Mouse (Mus musculus): ENCODE results near the gene D430042O09Rik.
"Not testable (repeated sequence)": the region's sequence is repeated elsewhere in the genome, so short reads cannot be mapped to it uniquely, and the experiment has no call there.

D430042O09Rik gene

GRCm38 (mm10) chr7:125707593-125708022 is at the start of gene D430042O09Rik, which contains the start of gene Gtf3c1:
Gene D430042O09Rik, plus strand, starts transcription at chr7:125707888.
Gene Gtf3c1, minus strand, starts transcription at chr7:125707780.
- DNase-seq (ENCODE audit: low read depth, low spot score) = peak; percentile 96

- no peak for DNase-seq (ENCODE audit: low read depth, low spot score)
Observed at GRCm38 (mm10) chr7:125663654-125664053, 44.0 kb upstream of the D430042O09Rik start.

- DNase-seq (ENCODE audit: low read depth, low spot score) = no peak
Observed at GRCm38 (mm10) chr7:125670865-125671264, 36.8 kb upstream of the D430042O09Rik start.

DNA sequence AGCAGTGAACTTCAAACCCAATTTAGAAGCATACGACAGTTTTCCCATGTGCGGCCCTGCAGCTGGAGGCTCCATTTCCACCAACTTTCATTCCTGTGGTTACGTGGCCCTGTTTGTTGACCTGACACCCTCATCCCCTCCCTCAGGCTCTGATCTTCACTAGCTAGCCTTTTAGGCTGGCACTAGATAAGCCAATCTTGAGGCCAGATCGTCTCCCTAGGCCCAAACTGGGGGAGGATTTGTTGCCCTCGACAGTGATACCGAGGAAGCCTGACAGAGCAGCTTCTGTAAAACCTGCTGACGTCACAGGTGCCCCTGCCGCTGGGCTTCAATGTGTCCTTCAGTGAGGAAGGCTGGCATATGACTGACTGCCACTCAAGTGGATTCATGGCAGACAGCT is 36.3 kb upstream of the D430042O09Rik start:
- DNase-seq (ENCODE audit: low read depth, low spot score) = no peak

GRCm38 (mm10) chr7:125674916-125675315 is 32.8 kb upstream of the D430042O09Rik start:
- peak; percentile 39 for DNase-seq (ENCODE audit: low read depth, low spot score)

- no peak for DNase-seq (ENCODE audit: low read depth, low spot score)
Observed at GRCm38 (mm10) chr7:125678756-125679155, 28.9 kb upstream of the D430042O09Rik start.

- DNase-seq (ENCODE audit: low read depth, low spot score) = no peak
Observed at GRCm38 (mm10) chr7:125679936-125680335, 27.8 kb upstream of the D430042O09Rik start.

GRCm38 (mm10) chr7:125690516-125690915 is 17.2 kb upstream of the D430042O09Rik start:
- no peak for DNase-seq (ENCODE audit: low read depth, low spot score)

- no peak for DNase-seq (ENCODE audit: low read depth, low spot score)
Observed at GRCm38 (mm10) chr7:125694056-125694455, 13.6 kb upstream of the D430042O09Rik start.

DNA sequence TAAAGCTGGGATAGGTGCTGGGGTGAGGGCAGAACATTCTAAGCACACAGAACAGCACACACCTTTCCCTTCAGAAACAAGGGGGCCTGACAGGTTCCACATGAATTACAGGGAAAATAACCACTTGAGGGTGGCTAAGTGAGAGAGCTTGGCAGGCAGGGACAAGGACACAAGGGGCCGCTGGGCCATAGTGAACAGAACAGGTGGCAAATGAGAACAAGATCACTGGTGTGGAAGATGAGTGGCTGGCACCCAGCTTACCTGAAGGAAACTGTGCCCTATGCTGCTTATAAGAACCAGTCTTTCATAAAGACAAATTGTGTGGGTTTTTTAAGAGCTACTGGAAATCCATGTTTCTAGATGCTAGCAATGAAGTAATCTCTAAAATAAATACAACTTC is 4.9 kb upstream of the D430042O09Rik start:
- no peak for DNase-seq (ENCODE audit: low read depth, low spot score)

DNA sequence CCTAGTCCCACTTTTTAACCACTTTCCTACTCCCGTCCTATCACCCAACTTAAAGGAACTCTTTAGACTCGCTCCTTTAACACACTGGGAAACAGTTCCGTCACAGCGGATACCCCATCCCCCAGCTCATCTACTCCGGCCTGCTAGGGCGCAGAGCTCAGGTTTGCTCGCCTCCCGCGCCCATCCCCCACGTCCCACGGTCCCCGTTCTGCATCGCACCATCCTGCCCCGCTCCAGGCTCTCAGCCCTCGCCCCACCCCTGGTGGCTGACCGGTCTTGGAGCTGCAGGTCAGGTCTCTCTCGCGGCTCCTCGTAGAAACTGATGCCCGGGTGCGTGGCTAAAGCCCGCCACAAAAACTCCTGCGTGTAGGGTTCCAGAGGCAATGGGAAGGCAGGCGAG is 502 bp upstream of the D430042O09Rik start:
- DNase-seq (ENCODE audit: low read depth, low spot score) = no peak

GRCm38 (mm10) chr7:125708100-125708499 is 412 bp downstream of the D430042O09Rik start:
- DNase-seq (ENCODE audit: low read depth, low spot score) = no peak

DNA sequence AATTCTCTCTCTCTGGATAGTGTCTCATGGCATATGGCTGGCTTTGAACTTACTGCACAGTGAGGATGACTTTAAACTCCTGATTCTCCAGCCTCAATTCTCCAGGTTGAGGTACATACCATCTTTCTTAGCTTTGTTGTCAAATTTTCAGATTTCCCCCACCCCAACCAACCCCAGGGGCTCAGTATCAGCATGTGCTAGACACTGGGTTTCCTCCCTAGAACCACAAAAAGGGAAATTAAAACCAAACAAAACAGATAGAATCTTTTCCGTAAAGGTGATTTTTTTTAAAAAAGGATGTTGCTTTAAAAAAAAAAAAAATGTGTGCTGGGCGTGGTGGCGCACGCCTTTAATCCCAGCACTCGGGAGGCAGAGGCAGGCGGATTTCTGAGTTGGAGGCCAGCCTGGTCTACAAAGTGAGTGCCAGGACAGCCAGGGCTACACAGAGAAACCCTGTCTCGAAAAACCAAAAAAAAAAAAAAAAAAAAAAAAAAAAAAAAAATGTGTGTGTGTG is 5.9 kb downstream of the D430042O09Rik start:
- not testable (repeated sequence) for DNase-seq (ENCODE audit: low read depth, low spot score)

- DNase-seq (ENCODE audit: low read depth, low spot score) = no peak
Observed at GRCm38 (mm10) chr7:125714803-125715202, 7.1 kb downstream of the D430042O09Rik start.

DNA sequence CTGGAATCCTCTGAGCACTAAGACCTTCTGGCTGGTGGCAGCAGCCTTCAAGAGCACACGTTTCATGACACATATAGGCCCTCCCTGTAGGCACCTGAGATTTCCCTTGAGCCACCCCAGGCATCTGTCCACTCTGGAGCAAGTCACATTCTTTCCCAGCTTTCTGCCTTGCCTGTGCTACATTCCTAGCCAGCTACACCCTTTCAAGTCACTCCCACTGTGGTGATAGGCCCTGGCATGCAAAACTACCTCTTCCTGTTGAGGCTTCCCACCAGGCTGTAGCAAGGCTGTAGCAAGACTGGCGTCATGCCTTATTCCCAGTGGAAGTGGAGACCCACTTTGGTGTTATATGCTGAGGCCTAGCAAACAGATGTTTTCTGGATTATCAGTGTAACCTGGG is 9.0 kb downstream of the D430042O09Rik start:
- DNase-seq (ENCODE audit: low read depth, low spot score) = no peak

DNA sequence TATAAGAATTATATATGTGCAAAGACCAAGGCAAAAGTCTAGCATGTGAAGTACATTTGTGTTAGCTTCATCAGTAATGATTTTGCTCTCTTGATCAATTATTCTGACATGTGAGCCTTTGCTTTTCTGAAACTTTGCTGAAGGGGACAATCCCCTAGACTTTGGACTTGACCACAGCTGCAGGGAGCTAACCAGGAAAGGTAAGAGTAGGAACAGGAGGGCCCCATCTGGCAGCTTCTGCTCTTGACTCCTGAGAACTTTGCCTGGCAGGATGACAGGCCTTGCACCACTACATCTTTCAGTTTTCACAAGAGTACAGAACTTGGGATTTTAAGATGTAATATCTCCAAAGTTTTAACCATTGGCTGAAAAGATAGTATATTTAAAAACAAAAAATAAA is 9.9 kb downstream of the D430042O09Rik start:
- DNase-seq (ENCODE audit: low read depth, low spot score) = no peak

GRCm38 (mm10) chr7:125720370-125720769 is 12.7 kb downstream of the D430042O09Rik start:
- no peak for DNase-seq (ENCODE audit: low read depth, low spot score)

DNA sequence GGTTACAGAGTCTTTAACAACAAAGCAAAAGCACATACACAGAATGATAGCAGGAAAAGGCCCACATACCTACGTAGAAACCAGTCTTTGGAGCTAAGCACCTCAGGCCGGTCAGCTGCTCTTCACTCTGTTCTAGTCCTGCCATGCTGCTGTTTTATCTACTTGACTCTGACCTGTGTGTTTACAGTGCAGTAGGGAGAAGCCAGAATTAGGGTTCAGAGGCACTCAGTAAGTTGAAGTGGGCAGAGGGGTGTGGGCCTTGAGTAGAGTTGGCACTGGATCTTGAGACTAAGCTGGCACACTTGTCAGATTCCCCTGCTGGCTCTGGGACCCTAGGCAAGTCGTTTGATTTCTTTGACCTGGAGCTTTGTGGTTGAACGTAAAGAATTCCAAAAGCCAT is 13.3 kb downstream of the D430042O09Rik start:
- no peak for DNase-seq (ENCODE audit: low read depth, low spot score)

DNA sequence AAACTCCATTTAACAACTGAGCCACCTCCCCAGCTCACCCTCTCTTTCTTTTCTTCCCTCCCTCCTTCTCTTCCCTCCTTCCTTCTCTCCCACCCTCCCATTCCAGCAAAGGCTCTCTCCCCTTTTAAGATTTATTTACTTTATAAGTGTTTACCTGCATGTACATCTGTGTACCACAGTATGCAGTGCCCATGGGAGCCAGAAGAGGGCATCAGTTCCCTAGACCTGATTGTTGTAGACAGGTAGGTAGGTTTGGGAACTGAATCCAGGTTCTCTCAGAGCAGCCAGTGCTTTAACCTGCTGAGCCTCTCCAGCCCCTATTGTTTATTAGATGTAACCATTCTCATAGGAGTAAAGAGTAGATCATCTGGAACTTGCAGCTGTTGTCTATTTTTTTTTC is 14.4 kb downstream of the D430042O09Rik start:
- no peak for DNase-seq (ENCODE audit: low read depth, low spot score)

DNA sequence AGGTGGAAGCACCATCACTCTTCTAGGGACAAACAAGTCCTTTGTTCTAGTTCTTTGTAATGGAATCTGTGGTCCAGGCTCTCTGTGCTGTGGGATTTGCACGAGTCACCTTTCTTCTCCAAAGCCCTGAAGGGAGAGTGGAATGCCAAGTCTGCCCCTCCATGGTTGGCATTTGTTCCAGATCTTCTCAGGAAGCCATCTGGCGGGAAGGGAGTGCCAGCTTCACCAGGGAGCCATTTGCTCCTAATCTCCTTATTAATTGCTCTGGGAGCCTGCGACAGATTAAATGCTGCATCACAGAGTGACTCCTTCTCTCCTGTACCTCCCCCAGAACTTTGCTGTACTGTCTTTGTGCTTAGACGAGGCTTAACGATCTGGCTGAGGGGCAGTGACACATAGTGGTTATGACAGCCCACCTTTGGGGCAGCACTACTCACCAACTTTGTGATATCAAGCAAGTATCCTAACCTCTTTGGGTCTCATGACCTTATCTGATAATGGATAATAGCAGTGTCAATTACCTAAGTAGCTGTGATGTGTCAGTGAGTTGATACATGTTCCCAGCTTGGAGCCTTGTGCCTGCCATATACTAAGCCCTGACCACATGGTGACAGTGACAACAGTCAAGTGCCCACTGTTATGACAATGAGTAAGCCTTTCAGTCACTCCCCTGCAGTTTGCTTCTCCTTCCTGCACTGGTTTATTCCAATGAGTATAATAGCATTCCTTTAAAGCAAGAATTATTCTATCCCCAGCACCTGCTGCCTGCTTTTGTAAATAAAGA is 15.7 kb downstream of the D430042O09Rik start:
- peak; percentile 37 for DNase-seq (ENCODE audit: low read depth, low spot score)

GRCm38 (mm10) chr7:125731679-125732078 is 24.0 kb downstream of the D430042O09Rik start:
- no peak for DNase-seq (ENCODE audit: low read depth, low spot score)

DNA sequence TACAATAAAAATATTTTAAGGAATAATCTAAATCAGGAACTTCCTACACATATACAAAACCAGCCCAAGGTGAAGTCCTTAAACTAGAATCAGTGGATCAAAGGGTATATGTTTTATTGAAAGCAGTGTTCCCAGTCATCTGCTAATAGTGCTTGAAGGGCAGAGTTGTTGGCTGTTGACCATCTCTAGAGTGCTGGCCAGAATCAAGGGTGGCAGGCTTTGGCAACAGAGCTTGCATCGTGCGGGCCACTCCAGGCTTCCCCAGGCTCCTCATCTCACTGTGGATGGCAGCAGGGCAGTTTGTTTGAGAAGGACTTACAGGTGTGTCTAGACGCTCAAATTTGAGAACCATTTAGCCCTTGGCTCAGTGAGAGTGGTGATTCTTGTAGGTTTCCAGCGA is 26.1 kb downstream of the D430042O09Rik start:
- DNase-seq (ENCODE audit: low read depth, low spot score) = no peak

DNA sequence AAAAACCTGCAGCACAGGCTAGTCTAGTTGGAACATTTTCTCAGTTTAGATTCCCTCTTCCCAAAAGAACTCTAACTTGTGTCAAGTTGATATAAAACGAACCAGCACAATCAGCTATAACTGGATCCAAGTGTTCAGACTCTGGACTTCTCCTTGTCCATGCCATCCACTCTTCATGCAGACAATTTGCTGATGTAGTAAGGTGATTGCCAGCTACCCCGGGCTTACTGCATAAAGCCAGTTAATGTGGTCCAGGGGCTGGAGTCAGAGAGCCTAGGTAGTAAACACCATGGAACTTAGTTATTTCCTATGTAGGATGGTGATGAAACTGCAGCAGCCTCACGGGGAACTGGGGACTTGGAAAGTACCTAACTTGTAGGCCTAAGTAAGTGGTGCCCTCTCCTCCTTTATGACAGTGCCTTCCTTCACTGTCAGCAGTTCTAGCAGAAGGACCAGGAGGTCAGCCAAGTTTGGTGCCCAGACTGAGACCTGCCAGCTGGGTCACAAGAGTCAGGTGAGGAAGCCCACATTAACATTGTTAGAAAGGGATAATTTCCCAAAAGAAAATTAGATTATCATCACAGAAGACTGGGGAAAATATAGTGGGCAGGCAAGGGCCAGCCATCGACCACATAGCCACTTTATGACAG is 28.8 kb downstream of the D430042O09Rik start:
- no peak for DNase-seq (ENCODE audit: low read depth, low spot score)
